Mouse (Mus musculus) spleen, adult 18-20 months (tissue): ENCODE data around the gene Cenpq.
A peak's percentile ranks its signal among the peaks of the same experiment; 100 is the strongest.

Experiments
- DNase-seq, 2 experiments: peaks; one replicate each; pipeline ENCODE4 v3.0.0; 2022; ENCODE audit warnings: mixed read lengths in 2 of 2

The Cenpq gene

DNA sequence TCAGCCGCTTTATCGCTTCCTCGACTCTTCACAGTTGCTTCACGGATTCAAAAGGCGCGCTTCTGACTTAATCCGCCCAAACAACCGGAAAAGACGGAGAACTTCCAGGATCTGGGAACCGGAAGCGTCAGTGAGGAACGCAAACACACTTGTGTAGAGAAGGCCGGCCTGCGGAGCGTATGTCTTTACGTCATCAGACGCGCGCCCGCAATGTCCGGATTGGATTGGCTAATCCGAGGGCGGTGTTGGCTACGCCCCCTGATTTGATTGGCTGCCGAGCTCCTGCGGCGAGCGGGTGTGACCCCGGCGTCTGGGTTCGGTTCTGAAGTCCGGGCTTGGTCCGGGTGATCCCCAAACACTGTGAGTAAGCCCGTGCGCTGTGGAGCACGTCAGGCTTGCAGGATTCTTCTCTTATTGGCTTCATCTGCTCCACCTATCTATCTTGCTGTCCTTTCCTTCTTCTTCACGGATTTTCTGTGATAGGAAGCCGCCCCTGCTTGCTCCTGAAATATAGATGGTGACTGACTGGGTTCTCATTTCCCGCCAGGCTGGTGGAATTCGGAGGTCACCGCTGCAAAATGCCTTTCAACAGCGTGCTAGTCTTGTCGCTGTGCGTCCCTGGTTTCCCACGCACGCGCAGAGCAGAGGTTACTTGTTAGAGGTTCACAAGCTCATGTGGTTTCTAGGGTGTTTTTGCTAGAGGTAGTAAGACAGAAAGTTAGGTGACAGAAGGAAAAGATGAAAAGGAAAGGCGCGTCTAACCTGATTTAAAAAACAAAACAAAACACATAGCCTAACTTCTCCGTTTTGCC is at the start of gene Cenpq, which contains the start of gene Mut:
Gene Cenpq, minus strand, starts transcription at position 628 of the 812 bp plus-strand sequence.
Gene Mut, plus strand, starts transcription at position 266 of the 812 bp plus-strand sequence.
- DNase-seq = peak; percentile 90 to 92

DNA sequence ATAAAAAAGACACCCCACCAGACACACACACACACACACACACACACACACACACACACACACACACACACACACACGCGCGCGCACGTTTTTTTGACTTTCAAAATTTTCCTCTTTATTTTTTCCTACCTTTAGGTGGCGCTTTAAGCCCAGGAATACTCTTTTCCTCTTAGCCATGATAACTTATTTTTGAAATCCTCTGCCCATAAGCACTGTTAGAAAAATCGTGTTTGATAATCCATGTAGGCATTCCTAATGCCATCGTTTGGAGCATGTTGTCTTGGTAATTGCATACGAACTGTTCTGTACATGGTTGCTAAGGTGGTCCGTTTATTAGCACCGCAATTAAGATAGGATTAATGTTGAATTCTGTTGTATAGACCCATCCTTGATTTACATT is 43.1 kb upstream of the Cenpq start:
- DNase-seq = no peak

DNA sequence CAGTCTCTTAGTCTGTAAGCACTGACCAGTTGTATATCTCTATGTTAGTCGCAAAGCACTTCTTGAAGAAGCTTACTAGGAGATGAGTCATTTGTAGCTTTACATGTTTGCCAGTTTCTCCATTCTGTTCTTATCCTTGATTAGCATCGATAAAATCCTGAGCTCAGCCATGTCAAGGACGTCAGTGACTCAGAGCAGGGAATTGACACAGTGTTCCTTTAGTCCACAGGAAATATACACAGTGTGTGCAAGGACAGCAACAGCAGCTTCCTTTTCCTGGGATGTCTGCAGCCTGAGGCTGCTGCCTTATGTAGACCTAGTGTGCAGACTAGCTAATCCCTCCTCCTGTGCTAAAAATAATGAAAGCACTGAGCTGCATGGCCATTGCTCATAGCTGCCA is 13.7 kb upstream of the Cenpq start:
- DNase-seq = no peak

DNA sequence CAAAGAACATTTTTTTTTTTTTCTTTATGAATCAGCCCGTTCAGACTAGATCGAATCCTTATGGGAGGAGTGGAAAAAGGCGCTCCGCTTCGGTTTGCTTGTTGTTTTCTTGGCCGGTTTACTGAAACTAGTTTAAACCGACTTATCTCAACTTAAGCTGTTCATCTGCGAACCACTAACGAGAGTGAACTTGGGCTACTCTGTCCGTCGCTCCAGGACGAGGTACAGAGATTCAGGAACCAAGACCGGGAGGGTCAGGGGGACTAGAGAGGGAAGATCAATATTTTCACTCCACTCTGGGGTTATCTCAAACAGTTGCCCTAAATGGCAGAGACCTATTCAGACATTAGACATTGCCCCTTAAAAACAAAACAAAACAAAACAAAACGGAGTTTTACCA is 862 bp downstream of the Cenpq start:
- no peak for DNase-seq

- DNase-seq = no peak
Measured at GRCm38 (mm10) chr17:40915499-40915898, 19.3 kb downstream of the Cenpq start.

DNA sequence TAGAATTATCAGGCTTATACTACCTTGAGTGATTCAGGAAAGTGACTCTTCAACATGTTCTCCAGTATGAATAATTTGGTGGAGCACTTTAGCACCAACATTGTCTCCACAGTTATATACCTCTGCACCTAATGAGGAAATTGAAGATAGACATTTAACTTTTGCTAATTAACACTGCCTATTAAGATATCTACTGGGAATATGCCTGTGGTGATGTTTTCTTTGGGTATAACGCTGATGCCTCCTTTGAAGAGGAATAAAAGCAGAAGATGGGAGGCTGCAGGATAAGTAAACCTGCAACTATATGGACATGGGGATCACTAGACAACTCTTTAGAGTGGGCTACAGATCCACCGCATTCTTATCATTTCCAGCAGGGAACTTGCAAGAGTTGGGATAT is 20.6 kb downstream of the Cenpq start, which contains the start of gene Glyatl3:
Gene Glyatl3, minus strand, starts transcription at position 101 of the 400 bp plus-strand sequence.
- no peak for DNase-seq

GRCm38 (mm10) chr17:40904721-40905154 is 30.1 kb downstream of the Cenpq start:
- no peak for DNase-seq

DNA sequence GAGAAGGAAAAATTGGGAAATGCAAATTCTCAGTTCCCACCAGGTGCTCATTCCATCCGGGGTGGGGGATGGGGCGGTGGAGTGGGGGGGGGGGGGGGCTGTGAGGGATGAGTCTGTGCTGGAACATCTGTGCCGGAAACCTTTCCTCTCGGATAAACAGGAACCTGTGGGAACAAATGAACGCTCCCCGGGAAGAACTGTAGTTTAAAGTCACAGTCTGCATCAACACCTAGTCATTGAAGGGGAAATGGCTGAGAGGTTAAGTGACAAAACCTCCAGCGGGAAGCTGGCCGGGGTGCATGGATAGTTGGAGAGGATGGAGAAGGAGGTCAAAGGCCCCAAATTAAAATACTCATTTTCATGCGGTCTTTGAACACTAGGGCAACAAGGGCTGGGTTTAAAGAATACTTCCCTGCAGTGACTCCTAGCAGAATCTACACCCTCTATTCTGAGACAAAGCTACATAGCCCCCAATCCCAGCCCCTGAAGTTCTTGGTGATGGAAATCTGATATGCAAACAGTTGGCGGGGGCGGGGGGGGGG is 30.7 kb downstream of the Cenpq start:
- DNase-seq = no peak

- no peak for DNase-seq
Measured at GRCm38 (mm10) chr17:40903345-40903744, 31.5 kb downstream of the Cenpq start.

DNA sequence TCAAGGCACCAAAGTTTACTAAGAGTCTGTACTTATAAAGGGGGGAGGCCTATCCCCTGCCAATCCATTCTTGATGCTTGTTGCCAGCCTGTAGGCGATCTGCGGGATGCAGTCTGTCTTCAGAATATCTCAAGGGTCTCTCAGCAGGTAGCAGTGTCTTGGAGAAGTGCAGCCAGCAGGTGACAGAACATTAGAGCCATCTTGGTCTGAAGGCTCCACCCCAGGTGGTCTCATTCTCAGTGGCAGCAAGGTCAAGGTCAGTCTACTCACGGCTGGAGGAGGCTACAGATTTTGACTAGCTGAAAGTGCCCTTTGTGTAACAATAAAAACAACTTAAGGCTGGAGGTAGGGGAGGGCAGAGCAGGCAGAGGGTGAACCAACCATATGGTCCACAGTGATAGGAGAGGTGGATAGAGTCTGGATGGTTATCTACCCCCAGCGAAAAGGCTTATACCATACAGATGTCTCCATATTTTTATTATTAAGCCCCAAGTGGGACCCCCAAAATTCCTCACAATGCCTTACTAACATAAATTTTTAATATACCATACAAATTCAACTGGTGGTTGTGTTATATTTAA is 35.0 kb downstream of the Cenpq start:
- DNase-seq = no peak

- no peak for DNase-seq
Measured at GRCm38 (mm10) chr17:40896863-40897262, 38.0 kb downstream of the Cenpq start.

DNA sequence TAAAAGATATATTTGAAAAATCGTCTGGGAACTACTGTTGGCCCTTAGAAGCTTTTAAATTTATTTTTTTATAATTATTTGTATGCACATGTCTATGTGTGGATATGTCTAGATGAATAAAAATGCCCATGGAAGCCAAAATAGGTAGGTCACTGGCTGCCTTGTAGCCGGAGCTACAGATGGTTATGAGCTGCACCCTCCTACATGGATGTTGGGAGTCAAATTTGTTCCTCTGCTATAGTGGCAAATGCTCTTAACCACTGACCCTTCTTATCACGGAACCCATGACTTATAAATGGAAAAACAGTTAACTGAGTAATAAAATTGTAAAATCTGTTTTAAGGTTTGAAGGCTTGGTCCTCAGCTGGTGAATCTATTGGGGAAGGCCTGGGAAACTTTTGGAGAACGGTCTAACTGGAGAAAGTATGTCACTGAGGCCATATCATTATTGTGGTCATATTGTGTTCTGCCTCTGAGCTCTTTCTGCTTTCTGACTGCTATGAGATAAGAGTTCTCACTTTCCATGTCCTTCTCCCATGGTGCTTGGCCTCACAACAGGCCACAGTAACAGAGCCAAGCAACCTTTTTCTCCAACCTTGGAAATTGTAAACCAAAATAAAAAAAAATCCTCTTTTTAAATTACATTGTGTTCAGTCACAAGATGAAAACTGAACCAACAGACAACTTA is 46.9 kb downstream of the Cenpq start:
- no peak for DNase-seq

DNA sequence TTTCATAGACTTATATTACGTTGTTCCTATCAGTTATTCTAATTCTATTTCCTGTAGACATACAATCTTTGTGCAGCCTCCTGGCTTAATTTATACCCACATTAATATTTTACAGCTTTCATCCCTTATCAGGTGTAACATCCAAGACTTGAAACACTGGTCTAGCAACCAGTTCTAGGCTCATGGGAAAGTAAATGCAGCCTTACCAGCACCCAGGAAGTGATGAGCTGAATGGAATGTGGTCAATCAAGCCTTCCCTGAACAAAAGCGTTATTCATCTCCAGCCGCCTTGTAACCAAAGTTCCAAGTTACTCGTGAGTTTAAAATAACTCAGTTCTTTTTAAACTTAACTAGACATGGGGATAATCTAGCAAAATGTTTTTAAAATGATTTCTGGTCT is 49.7 kb downstream of the Cenpq start:
- DNase-seq = no peak

GRCm38 (mm10) chr17:40882172-40882571 is 52.7 kb downstream of the Cenpq start:
- DNase-seq = no peak

- DNase-seq = peak in 1 of 2 experiments; percentile 18
Measured at GRCm38 (mm10) chr17:40879924-40880691, 54.7 kb downstream of the Cenpq start, which contains the start of gene 9130008F23Rik. 9130008F23Rik (minus strand) TSS chr17:40880559.

GRCm38 (mm10) chr17:40879528-40879923 is 55.3 kb downstream of the Cenpq start:
- DNase-seq = no peak

- no peak for DNase-seq
Measured at GRCm38 (mm10) chr17:40877741-40878140, 57.1 kb downstream of the Cenpq start.

GRCm38 (mm10) chr17:40875568-40875967 is 59.3 kb downstream of the Cenpq start:
- DNase-seq = no peak

GRCm38 (mm10) chr17:40874701-40875100 is 60.1 kb downstream of the Cenpq start:
- DNase-seq = no peak

- DNase-seq = no peak
Measured at GRCm38 (mm10) chr17:40873582-40874011, 61.2 kb downstream of the Cenpq start.
